Mouse (Mus musculus) small intestine, adult 2 months (tissue): Measurements from ENCODE around the gene Frmd3. TPM values are rescaled to one million over a fixed set of nuclear protein-coding genes. Genes with fewer than 3 reads are reported as not detected.
A peak's percentile ranks its signal among the peaks of the same experiment; 100 is the strongest.

Source experiments
- H3K27ac ChIP-seq: fragments of 200-500 bp; 2 replicates; pipeline ENCODE4 v1.5.1; 2012; ENCODE audit warnings: low read depth, low read length, control low read depth, inconsistent platforms; ENCODE audit not compliant: insufficient read depth
- H3K27me3 ChIP-seq: fragments of 200-500 bp; 2 replicates; pipeline ENCODE4 v1.6.1; 2012; ENCODE audit warnings: mild to moderate bottlenecking, moderate library complexity, low read length, inconsistent platforms; ENCODE audit not compliant: control insufficient read depth, insufficient read depth
- H3K36me3 ChIP-seq: fragments of 200-500 bp; 2 replicates; pipeline ENCODE4 v1.6.1; 2012; ENCODE audit warnings: mild to moderate bottlenecking, low read length, control low read depth, inconsistent platforms; ENCODE audit not compliant: control insufficient read depth, insufficient read depth
- H3K4me1 ChIP-seq: fragments of 200-500 bp; 2 replicates; pipeline ENCODE4 v1.6.1; 2012; ENCODE audit warnings: low read length, inconsistent platforms, mixed read lengths; ENCODE audit not compliant: control insufficient read depth, insufficient read depth, insufficient read length
- H3K4me3 ChIP-seq: fragments of 200-500 bp; 2 replicates; pipeline ENCODE4 v1.5.1; 2012; ENCODE audit warnings: low read depth, mild to moderate bottlenecking, control low read depth, inconsistent platforms, low read length, moderate library complexity
- CTCF ChIP-seq: fragments of 200-500 bp; IDR thresholded peaks from 2 replicates; pipeline ENCODE4 v1.5.1; 2012; ENCODE audit warnings: low read depth, mild to moderate bottlenecking, control low read depth, inconsistent platforms, low read length, moderate library complexity, mixed read lengths; ENCODE audit not compliant: insufficient replicate concordance, insufficient read length; ENCODE audit errors: extremely low read depth
- POLR2A ChIP-seq: fragments of 200-500 bp; IDR thresholded peaks from 2 replicates; pipeline ENCODE4 v1.6.1; 2012; ENCODE audit warnings: low read depth, mild to moderate bottlenecking, control low read depth, inconsistent platforms, low read length, moderate library complexity
- WGBS: fragments of 180-500 bp; shearing (Covaris S2); methylation state at CpG from one replicate; pipeline ENCODE4 v1.1.7; 2018; 5-methylcytosine and 5-hydroxymethylcytosine counted together
- polyA plus RNA-seq: library from polyadenylated mRNA; depleted of rRNA; stranded (reverse); fragments of >200 nt; gene quantifications from 2 replicates; pipeline ENCODE4 v1.2.3, GENCODE M21; 2012; rRNA removed

The Frmd3 gene
- polyA plus RNA-seq, 1 experiment: 0.47 TPM

- Histone ChIP-seq H3K36me3 (no peaks in the 10 kb centered on the region), H3K4me1 (no peaks in the 10 kb centered on the region), H3K4me3 (no peak overlapping the region), H3K27ac (no peak overlapping the region), H3K27me3 (no peaks in the 10 kb centered on the region)
- 79% methylated on average over 4 of the region's 4 CpGs for WGBS
- peak; percentile 26; the same call in 1 of the 2 replicates for TF ChIP-seq CTCF
- TF ChIP-seq POLR2A: no peak
Measured at GRCm38 (mm10) chr4:74230994-74231393, 217.8 kb downstream of the Frmd3 start.

- no peak for TF ChIP-seq POLR2A
- peak; percentile 63; the same call in 1 of the 2 replicates for TF ChIP-seq CTCF
- Histone ChIP-seq H3K4me3 (no peak overlapping the region), H3K4me1 (no peaks in the 10 kb centered on the region), H3K27ac (no peak overlapping the region), H3K36me3 (no peaks in the 10 kb centered on the region), H3K27me3 (no peaks in the 10 kb centered on the region)
- WGBS: 56% methylated on average over 5 of the region's 5 CpGs
Measured at GRCm38 (mm10) chr4:74231405-74231804, 218.2 kb downstream of the Frmd3 start.

- H3K4me1 ChIP-seq: no peaks in the 10 kb centered on the region
- H3K4me3 ChIP-seq: no peak overlapping the region
- WGBS: 73% methylated on average over 3 of the region's 3 CpGs
- no peak overlapping the region for H3K27ac ChIP-seq
- H3K36me3 ChIP-seq: no peaks in the 10 kb centered on the region
- H3K27me3 ChIP-seq: no peaks in the 10 kb centered on the region
- no peak for TF ChIP-seq CTCF
- no peak for TF ChIP-seq POLR2A
Measured at GRCm38 (mm10) chr4:74233534-74233933, 220.3 kb downstream of the Frmd3 start.

GRCm38 (mm10) chr4:74242176-74242575 lies 228.9 kb downstream of the Frmd3 start, which contains the start of gene Kdm4c:
TSS of gene Kdm4c (plus strand) at chr4:74242497.
- Histone ChIP-seq H3K27me3 (no peaks in the 10 kb centered on the region), H3K4me3 (no peak within 1 kb of the TSS), H3K4me1 (no peaks in the 10 kb centered on the region), H3K27ac (no peak within 1 kb of the TSS), H3K36me3 (no peaks in the 10 kb centered on the region)
- TF ChIP-seq POLR2A: no peak
- no peak for TF ChIP-seq CTCF
- WGBS: 89% methylated on average over 1 of the region's 1 CpGs

Other genes with a start within 250 kb of the Frmd3 start
- 3.9 and 4.3 TPM in 2 replicates for gene Rasef, start 222.4 kb upstream of the Frmd3 start, polyA plus RNA-seq
- gene Gm11758, start 137.2 kb upstream of the Frmd3 start, polyA plus RNA-seq: not detected in 2 replicates
- not detected in 2 replicates for gene Gm11757, start 122.3 kb upstream of the Frmd3 start, polyA plus RNA-seq
- gene Gm13871, start 107.5 kb upstream of the Frmd3 start, polyA plus RNA-seq: not detected in 2 replicates
- not detected in 2 replicates for gene Gm11756, start 92.7 kb upstream of the Frmd3 start, polyA plus RNA-seq
- gene 2310002L09Rik, start 62.6 kb upstream of the Frmd3 start, polyA plus RNA-seq: not detected in 2 replicates
- gene Kdm4c, start 229.1 kb downstream of the Frmd3 start, polyA plus RNA-seq: 0.29 and 0.60 TPM in 2 replicates